Mouse (Mus musculus): ENCODE results near the gene Gm10322.

The Gm10322 gene

DNA sequence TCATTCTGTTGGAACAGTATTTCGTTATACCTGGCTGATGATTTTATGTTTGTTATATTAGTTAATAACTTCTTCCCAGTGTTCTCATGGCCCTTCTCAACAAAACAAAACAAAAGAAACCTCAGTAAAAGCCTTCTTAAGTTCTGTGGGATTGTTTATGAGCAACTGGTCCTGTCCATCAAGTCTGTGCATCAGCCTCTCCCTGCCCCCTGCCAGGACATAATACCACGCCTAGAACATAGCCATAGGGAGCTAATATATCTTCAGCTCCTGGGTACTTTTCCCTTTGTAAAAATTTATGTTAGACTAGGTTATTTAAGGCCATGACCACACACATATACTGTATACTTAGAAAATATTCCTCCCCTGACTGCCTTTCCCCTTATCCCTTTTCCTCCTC, 48.9 kb downstream of the Gm10322 start:
- DNase-seq = no peak

DNA sequence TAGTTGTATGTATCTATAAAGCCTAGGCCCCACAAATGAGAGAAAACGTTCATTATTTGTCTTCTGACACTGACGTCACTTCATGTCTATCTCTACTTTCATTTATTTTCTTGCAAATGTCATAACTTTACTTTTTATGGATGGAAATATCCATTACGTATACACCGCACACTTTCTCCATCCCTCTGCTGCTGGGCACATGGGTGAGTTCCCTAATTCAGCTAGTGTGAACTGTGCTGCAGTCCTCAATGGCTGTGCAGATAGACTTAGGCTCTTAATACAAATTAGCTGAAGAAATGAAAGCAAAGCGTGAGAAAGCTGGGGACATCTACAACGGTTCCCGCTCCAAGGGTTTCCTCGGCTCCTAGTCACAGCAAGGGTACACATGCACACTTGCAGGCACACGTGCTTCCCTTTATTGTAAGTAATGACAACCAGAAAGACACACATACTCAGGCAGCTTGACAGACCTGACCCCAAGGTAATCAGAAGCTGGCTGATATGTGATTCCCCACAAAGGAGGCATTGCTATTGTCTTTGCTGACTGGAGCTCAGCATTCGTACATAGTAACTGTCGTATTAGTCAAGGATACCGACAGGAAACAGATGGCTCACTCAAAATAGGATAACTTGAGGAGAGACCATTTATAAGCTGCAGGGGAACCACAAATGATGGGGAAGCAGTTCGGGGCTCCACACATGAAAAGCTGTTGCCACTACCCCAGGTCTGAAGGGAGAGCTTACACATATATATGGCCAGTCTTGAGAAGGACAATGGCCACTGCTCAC, 49.8 kb downstream of the Gm10322 start:
- DNase-seq = peak in 1 of 2 experiments; percentile 19

All from cerebellum, adult 18-20 months (tissue).